Comparison of ENCODE assay signal across 8 mouse cellular contexts in the genomic region with DNA sequence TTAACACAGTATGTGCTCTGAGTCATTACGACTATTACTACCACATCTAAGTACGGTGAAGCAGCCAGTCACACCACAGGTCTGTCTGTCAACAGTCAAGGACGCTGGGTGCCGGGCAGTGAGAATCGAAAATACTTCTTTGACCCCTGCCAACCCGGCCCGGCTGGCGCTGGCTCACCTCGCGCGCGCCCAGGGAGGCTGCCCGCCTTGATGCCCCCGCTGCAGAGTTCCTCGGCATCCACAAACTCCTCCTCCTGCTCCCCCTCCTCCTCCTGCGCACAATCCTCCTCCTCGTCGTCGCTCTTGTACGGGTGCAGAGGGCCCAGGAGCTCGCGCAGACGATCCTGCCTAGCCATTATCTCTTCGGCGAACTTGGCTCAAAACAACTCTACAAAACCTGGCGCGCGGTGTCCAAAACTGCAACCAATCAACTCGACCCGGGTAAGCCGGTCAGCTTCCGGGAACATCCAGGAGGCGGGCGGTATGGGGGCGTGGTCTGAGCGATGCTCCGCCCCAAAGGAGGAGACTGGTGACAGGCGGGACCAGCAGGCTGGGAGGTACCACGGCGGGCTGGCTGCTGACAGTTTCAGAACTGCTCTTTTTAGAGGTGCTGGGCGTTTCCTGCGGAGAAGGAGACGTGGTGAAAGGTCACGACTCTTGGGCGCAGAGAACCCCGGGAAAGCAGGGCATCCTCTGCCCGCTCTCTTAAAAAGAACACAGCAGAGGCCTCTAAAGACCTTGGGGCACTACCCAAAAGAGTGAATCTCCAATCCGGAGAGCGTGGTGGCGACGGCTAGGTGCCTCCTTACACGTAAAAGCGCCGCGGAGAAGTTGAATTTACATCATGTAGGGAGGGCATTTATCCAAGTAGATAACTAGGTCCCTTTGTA. TPM values are rescaled to one million over a fixed set of nuclear protein-coding genes. Genes with fewer than 3 reads are reported as not detected.
DNase-seq lines count a peak whose midpoint lies in the region; ATAC-seq lines count a peak whose summit lies in the region.

TSS of gene Helb (minus strand) at position 481 of the 890 bp plus-strand sequence.

- no peaks in the 10 kb centered on the region for H3K4me1 ChIP-seq in heart, embryonic 10.5 days
- H3K4me1 ChIP-seq in kidney, embryonic 15.5 days = peaks cover 8% of the 10 kb centered on the region; the same call in 1 of the 2 replicates

- H3K27me3 ChIP-seq in heart, embryonic 10.5 days (ENCODE audit: insufficient read depth, poor library complexity, severe bottlenecking) = no peaks in the 10 kb centered on the region
- H3K27me3 ChIP-seq in kidney, embryonic 15.5 days = peaks cover 3% of the 10 kb centered on the region; the same call in 1 of the 2 replicates

- H3K9me3 ChIP-seq in heart, embryonic 10.5 days = no peaks in the 10 kb centered on the region
- no peaks in the 10 kb centered on the region for H3K9me3 ChIP-seq in kidney, embryonic 15.5 days (replicated peaks)

- peak; percentile 100 for DNase-seq in B cell, adult 2 months
- DNase-seq in brain, adult 2 months (ENCODE audit: low read depth, low spot score) = peak; percentile 96
- DNase-seq in heart, embryonic 10.5 days (ENCODE audit: low spot score) = peak; percentile 99
- DNase-seq in liver = peak; percentile 100
- peak; percentile 100 for DNase-seq in spleen, postnatal 4 days (ENCODE audit: low spot score in 2 of 2)

- peak within 1 kb of the TSS; percentile 90 for H3K27ac ChIP-seq in heart, embryonic 10.5 days
- H3K27ac ChIP-seq in kidney, embryonic 15.5 days = peak within 1 kb of the TSS; percentile 84

- WGBS in heart, embryonic 10.5 days = under 1% methylated on average over 55 of the region's 55 CpGs
- WGBS in kidney, embryonic 15.5 days = under 1% methylated on average over 55 of the region's 55 CpGs

- peaks cover 6% of the 10 kb centered on the region; the same call in 1 of the 2 replicates for H3K36me3 ChIP-seq in heart, embryonic 10.5 days
- 0 out of 2 replicates have a peak, but pooled peaks cover 3% of the 10 kb centered on the region for H3K36me3 ChIP-seq in kidney, embryonic 15.5 days

- H3K9ac ChIP-seq in kidney, embryonic 15.5 days = peak within 1 kb of the TSS; percentile 56

- H3K4me2 ChIP-seq in kidney, embryonic 15.5 days = peak within 1 kb of the TSS; percentile 83

- ATAC-seq in erythroblast, adult 5-6 weeks (replicated peaks; ENCODE audit: low FRiP score, poor library complexity, severe bottlenecking) = peak; percentile 96
- peak; percentile 100 for ATAC-seq in kidney, embryonic 15.5 days (replicated peaks; ENCODE audit: low FRiP score)
- ATAC-seq in monocyte, adult 5-6 weeks (replicated peaks; ENCODE audit: insufficient number of reproducible peaks, low FRiP score, low TSS enrichment, poor library complexity, severe bottlenecking) = peak; percentile 97

- H3K4me3 ChIP-seq in heart, embryonic 10.5 days = peak within 1 kb of the TSS; percentile 73
- peak within 1 kb of the TSS; percentile 72 for H3K4me3 ChIP-seq in kidney, embryonic 15.5 days (replicated peaks)

RNA-seq across cellular contexts. Expression of gene Helb, which starts in this region (rescaled TPM):
- 9.4 and 31.7 TPM in 2 replicates for total RNA-seq in erythroblast, adult 5-6 weeks (2015; ENCODE audit: low replicate concordance)
- total RNA-seq in erythroblast, adult 5-6 weeks (2017; ENCODE audit: low replicate concordance) = 24.0 and 29.6 TPM in 2 replicates
- 5.0 and 7.4 TPM in 2 replicates for polyA plus RNA-seq in heart, embryonic 10.5 days (2016; fragmentation: Nextera tagmentation; extraction: Ambion mirVana)
- 4.9 and 5.5 TPM in 2 replicates for polyA plus RNA-seq in kidney, embryonic 15.5 days (2015; fragmentation: Nextera tagmentation; extraction: Ambion mirVana)
- 36.8 to 41.4 TPM (median 40.0 TPM) in 3 replicates for total RNA-seq in monocyte, adult 5-6 weeks (2017)

Comparison
In these comparisons a context has a peak if more than half of its experiments do, and no peak if none do; other contexts are left out.
1. Peak in every context shown above with its lines: DNase-seq, ATAC-seq, H3K4me3 ChIP-seq and H3K27ac ChIP-seq.